Mouse (Mus musculus) thymus, postnatal 10 days (tissue): ENCODE results near the gene Lemd1.

Experiments used
- DNase-seq, 2 experiments: peaks; one replicate each; pipeline ENCODE4 v3.0.0; 2021; ENCODE audit warnings: low spot score in 2 of 2

The Lemd1 gene

DNA sequence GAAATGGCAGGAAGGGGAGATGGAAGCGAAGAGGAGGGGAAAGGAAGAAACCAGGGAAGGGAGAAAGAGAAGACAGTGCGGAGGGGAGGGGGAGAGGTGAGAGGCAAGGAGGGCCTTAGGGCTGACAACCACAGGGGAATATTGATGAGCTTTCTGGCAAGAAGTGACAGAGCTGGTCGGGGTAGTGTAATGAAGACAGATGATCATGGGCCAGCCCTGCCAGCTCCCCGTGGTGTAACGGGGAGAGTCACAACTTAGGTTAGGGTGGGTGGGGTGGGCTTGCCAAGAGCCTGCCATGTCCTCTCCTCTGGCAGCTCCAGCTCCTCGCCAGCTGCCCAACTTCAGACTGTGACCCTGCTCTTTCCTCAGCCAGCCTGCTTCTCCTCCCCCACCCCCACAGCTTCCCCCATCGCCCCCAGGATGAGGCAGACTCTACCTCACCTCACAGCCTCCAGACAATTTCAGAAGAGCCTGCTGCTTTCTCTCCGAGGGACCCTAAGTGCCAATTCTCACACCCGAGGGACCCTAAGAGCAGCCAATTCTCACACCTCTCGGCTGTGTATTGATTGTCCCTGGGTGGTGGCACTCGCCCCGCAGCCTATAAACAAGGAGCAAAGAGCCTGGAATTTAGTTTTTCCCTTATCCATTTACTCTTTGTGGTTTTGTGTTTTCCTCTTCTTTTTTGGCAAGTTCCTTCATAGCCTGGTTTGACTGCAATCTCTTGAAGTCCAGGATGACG lies 26.3 kb upstream of the Lemd1 start:
- no peak for DNase-seq

DNA sequence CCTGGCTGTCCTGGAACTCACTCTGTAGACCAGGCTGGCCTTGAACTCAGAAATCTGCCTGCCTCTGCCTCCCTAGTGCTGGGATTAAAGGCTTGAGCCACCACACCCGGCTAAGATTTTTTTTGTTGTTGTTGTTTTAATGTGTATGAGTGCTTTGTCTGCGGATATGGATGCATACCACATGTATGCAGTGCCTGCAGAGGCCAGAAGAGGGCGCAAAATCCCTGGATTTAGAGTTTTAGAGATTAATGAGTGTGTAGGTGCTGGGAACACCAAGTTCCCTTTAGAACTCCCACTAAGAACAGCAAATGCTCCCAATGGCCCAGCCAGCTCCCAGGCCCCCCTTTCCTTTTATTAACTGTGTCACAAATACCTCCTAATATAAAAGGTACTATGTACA lies 25.4 kb upstream of the Lemd1 start:
- DNase-seq: peak in 1 of 2 experiments; percentile 31

DNA sequence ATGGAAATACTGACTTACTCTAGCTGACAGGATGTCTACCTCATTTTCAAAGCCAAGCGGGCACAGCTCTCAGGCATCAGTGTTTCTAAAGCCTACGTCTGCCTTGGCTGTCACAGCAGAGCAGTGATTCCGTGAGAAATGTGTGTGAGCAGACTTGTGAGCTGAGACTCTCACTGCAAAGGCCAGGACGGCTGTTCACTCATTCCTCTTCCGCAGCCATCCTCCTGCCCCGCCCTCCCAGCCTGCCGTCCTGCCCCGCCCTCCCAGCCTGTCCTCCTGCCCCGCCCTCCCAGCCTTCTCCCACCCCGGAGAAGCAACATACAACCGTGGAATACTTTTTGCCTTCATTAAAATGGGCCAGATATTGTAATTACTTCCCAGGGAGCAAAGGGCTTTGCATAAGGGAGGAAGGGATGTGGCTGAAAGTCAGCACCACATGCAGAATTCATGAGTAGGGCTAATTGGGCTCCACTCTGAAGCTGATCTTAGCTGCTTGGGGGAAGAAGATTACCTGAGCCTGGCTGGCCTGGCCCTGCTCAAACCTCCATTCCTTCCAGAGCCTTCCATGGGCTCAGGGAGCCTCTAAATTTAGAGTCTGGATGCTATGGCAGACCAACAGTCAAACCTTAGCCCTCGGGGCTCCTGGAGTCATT lies 23.0 kb upstream of the Lemd1 start:
- DNase-seq: no peak

DNA sequence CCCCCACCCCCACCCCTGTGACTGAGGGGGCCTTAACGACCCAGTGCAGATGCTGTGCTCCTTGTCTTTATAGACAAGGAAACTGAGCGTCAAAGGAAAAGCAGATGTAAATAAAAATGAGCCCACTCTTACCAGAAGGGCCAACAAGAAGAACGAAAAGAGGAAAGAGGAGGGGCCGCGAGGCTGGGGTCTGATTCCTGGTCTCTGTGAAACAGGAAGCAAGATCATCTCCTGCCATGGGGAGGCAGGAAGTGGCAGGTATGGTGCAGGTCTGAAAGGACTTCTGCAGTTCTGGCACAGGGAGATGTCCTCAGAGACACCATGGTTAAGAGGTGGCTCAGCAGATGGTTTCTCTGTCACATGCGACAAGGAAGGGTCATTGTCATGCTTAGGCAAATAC lies 20.5 kb upstream of the Lemd1 start:
- DNase-seq: no peak

DNA sequence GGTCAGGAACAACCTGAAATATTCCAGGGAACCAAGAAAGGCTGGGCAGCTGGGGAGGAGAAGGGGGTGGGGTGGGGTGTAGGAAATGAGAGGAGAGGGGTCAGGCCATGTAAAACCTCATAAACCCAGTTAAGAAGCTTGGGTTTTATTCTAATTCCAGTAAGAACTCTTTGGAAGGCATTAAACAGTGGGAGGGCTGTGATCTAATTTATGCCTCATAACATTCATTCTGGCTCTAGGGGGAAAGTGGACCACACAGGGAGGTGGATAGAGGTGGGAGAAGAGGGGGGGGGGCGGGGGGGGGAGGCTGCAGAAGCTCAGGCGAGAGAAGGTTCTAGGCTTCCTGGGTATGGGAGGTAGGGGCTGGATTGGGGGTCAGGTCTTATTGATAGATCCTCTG lies 19.6 kb upstream of the Lemd1 start:
- no peak for DNase-seq

DNA sequence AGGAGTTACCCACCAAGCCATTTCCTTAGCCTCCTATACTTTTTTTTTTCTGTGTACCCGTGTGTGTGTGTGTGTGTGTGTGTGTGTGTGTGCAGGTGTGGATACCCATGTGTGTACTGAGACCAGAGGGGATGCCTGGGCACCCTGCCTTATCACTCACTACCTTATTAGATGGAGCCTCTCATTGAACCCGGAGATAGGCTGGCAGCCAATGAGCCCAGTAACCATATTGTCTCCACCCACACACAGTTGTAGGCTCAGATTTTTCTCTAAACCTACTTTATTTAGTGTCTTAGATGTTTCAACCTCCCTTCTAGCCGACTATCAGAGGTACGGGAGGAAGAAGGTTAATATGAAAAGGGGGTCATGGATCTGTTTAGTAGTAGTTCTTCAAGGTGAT lies 4.9 kb upstream of the Lemd1 start:
- DNase-seq: no peak

DNA sequence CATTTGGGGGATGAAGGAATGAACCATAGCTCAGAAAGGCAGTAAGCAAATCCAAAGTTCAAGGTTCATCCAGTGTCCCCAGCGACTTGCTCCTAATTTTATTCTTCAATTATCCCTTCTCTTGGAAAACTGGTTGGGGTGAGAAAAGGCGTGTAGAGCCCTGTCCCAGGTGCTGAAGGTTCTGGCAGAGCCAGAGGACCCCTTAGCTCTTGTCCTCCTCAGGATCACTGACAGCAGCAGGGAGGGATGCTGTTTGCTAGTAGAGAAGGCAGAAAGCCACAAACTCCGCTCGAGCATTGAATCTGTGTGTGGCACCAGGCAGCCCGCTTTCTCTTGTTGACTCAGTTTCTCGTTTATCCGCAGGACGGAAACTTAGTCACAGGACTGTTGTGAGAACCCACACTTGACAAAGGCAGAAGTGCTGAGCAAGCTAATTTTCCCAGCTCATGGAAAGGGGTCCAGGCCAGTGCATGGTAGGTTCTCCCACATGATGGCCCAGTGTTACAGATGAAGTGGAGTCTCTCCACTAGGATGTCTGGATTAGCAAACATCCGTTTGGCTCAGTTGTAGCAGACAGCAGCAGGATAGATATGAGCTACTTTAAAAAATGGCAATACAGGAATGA lies 2.7 kb upstream of the Lemd1 start:
- no peak for DNase-seq

DNA sequence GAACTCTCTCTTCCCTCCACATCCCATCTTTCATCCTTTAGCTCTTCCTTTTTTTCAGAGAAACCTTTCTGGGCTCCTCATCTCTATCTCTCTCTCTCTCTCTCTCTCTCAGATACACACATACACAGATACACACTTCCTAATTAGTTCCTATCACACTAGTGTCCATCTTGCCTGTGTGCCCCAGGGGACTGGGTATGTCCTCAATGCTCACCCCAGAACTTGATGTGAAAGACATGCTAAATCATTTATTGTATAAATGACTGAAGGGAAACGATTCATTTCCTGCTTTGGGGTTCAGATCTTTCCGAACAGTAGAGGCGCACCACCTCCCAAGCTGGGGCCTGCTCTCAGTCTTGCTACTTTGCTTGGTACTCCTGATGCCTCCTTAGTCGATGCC lies 2.0 kb upstream of the Lemd1 start:
- DNase-seq: no peak

DNA sequence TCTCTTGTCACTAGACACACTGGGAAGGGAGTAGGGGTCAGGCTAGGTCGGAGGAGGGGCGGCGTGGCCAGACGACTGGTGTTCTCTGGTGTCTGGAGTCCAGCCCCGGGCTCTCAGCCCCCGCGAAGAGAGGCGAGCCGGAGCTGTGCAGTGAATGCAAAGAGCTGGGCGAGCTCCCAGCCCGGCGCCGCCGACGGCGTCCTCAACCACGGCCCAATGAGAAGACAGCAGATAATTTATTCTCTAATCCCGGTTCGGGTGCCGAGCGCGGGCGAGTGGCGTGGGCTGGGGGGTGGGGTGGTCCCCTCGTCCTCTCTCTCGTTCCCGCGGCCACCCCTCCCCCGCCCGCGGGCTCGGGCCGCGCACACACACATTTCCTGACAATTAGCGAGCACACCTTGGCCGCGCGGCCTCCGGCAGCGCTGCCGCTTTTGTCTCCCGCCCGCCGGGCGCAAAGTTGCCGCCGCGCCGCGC lies 1.2 kb upstream of the Lemd1 start:
- no peak for DNase-seq

DNA sequence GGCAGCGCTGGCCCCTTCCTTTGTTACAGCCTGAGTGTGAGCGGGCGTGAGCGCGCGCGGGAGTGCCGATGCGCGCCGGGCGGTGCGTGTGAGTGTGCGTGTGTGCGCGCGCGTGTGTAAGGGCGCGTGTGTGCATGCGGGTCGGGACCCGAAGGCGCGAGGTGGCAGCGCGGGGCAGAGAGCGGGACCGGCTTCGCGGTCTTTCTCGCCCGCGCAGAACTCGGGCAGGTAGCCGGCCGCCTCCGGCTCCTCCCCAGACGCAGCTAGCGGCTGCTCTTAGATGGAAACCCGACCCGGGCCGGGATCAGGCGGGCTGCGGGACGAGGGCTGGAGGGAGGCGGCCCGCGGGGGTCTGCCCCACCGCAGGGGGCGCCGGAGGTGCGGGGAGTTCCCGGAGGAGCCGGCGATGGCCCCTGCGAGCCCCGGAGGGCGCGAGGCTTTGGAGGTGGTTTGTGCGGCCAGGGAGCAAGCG lies 574 bp upstream of the Lemd1 start:
- DNase-seq: no peak

DNA sequence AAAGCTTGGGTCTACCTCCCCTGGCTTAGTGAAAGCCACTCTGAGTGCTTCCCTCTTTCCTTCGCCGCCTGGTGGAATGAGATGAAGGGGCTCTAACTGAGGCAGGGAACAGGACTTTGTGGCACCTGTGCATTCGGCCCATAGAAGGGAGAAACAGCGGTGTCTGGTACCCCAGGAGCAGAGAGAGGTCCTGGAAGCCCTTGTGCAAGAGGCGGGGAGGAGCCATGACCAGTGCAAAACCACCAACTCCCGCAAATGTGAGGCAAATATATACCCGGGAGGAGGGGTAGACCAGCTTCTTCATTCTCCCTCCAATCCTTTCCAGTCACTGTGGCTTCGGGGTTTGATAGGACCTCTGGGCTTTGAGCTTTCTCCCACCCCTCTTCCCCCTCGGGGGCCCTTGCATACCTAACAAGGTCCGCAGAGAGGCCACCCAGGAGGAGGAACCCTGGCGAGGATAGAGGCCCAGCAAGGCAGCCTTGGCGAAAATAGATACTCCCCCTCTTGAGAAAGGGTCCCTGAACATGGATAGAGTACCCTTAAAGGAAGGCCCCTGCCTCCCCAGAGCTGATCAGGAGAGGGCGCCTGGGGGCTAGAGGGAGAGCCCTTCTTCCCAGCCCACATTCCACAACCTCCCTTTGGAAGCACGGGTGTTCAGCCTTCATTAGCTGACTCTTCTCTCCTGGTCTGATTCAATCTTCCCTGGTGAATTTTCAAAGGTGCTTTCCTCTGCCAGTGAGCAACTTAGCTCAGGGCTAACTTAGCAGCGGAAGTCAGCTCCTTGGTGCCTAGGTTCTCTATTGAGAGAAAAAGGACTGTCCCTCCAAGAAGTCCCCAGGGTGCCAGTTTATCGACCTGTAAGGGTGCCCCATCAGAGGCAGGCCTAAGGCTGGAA lies 802 bp downstream of the Lemd1 start:
- DNase-seq: no peak

DNA sequence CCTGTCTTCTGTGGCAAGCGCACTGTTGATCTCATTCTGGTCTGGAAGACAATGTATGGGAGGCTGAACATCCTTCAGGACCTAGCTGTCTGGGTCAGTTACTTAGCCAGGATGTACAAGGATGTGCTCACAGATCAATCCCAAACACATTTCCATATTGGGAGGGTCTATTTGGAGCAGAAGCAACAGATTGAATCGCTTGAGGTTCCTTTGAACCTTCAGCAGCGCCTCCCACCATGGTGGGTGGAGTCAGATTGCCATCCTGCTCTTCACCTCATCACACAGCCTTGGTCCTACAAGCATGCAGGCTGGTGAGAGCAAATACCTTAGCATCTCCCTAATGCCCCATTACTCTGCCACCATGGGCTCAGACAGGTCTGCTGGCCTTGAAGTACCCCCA lies 2.6 kb downstream of the Lemd1 start:
- no peak for DNase-seq

DNA sequence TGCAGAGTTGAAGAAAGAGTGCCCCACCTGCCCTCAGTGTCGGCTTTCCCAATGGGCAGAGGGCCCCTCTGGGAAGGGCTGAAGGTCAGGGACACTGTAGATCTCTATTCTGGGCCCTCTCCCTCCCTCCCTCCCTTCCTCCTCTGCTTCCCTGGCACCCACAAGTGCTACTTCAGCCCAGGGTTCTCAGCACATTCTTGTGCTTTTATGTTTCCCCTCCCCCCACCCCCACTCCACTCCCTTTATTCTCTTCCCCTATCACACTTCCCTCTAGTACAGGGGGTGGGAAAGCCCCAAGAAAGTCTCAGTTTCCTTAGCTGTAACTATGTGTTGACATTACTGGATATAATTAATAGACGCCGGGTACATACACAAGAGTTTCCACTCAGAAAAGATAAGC lies 3.4 kb downstream of the Lemd1 start:
- no peak for DNase-seq

DNA sequence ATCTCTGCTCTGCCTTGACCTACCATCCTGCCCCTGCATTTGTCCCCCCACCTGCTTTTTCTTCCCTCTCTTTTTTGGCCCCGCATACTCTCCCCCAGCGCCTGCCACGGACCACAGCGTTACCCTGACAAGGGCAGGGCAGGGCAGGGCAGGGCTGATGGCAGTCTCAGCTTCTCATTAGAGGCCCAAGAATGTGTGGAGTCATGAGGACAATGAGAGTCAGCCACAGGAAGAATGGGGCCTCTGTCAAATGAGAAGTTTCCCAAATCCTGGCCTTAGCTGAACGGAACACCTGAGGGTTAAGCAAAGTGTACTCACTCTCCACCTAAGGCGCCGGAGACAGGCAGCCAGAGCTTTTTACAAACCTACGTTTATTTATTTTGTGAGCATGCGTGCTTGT lies 3.9 kb downstream of the Lemd1 start:
- no peak for DNase-seq

DNA sequence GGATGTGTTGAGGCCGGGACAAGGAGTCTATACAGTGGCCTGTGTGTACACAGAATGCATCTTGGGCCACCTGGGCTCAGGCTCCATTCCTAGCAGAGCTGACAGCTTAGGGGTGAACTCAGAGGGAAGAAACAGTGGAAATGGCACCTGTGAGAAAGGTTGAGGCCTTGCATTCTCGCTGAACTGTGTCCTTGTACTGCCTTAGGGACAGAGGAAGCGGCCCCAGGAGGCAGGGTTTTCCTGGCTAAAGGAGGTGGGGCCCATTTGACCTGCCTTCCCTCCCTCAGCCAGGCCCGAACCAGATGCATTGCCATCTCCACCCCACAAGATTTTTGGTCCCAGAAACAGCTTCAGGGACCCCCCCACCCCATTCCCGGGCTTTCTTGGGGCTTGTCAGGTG lies 4.5 kb downstream of the Lemd1 start:
- DNase-seq: no peak

DNA sequence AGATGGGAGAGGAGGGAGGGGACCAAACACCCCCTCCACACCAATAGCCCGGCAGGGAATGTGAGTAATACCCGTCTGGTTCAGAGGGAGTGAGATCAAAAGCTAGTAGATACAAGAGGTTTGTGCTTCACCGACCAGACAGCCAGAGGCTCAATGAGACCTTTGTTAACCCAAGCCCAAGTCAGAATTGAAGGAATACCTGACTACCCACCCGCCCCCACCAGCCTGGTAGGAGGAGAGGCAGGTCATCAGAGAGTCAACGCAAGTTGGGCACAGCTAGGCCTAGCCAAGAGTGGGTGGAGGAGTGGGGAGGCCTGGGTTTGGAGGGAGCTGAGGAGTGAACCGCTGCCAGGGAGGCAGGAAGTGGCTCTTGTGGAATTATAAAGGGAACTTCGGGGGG lies 5.1 kb downstream of the Lemd1 start:
- no peak for DNase-seq

DNA sequence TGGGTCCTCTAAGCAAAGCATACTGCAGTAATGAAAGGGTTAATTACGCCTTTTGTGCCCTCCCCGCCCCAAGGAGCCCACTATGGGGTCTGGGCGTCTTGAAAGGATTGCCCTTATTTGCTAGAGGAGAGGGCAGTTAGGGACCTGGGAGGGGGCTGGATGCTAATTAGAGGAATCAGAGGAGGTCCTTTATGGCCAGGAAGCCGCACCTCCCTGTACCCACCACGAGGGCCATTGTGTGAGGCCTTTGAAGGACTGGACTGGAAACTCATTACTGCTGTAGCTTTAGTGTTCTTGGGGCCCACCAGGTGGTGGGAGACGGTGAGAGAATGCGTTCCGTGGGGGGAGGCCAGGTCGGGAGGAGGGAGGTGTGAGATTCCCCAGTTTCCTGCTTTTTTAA lies 6.4 kb downstream of the Lemd1 start:
- DNase-seq: no peak

DNA sequence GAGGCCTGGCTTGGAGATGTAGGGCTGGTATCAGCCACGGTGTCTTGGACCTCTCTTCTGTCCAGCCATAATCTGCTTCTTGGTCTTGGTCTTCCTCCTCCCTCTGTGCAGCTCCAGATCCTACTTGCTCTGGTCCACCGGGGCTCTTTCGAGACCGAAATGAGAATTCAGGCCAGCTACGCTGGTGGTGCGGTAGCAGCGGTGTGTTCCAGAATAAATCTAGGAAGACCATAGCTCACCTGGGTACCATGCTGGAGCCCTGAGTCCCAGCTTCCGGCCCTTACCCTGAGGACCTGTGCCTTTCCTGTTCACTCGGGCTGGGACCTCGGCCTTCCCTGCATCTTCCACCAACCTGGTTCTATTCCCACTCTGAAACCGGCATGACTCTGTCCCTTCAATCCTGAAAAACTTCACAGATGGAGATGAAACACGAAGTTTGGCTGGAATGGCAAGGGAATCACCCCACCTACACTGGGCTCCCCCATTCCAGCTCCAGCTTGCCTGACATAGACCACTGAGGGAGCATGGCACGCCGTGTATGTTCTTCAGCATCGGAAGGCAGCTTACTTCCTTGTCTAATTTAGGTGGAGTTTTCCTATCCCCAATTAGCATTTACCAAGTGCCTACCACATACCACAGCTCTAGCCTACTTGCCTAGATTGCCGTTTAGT lies 7.3 kb downstream of the Lemd1 start:
- DNase-seq: no peak

DNA sequence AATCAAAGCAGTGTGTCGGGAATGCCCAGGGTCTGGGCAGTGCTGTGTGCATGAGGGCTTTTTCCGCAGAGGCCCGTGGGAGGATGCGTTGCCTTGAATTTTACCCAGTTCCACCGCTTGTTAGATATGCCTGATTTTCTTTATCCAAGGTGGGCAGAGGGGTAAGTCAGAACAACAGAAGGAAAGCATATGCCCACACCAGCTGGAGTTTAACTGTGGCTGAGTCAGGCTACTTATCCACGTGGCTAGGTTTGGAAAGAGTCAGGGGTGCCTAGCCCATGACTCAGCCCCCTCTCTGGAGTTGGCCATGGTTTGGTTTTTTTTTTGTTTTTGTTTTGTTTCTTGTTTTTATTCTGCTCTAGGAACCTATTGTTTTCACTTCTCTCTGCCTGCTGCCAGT lies 8.0 kb downstream of the Lemd1 start:
- no peak for DNase-seq

DNA sequence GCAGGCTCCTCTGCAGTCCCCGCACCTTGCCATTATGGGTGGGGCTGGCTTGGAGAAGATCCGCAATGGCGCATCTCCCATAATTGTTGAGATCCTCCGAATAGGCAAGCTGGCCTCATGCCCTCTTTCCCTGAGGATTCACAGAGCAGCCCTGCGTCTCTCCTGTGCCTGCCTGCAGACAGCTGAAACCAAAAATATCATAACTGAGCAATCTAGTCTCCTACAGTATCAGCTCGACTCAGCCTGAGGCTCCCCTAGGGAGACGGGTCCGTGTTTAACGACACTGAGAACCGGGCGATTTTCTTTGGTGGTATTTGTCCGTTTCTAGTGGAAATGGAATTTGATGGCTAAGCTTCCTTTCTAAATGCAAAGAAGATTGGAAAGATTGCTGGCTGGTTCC lies 8.7 kb downstream of the Lemd1 start:
- no peak for DNase-seq
